Mouse (Mus musculus) neural tube, embryonic 14.5 days (tissue): ENCODE measurements around the gene Pgap3. TPM values are rescaled to one million over a fixed set of nuclear protein-coding genes. Genes with fewer than 3 reads are reported as not detected.

Experiments used
- ATAC-seq: fragments of 200-750 bp; cut with Nextera tagmentation; 2 replicates; pipeline ENCODE4 v1.8.0; 2017; ENCODE audit warnings: low read depth, mild to moderate bottlenecking, moderate TSS enrichment, moderate library complexity
- H3K27ac ChIP-seq: fragments of 300-500 bp; sonication (generic); 2 replicates; pipeline ENCODE4 v1.5.1; 2014; ENCODE audit warnings: low read depth, mild to moderate bottlenecking, control low read depth, low read length, moderate library complexity, mixed read lengths
- H3K27me3 ChIP-seq: fragments of 300-500 bp; sonication (generic); 2 replicates; pipeline ENCODE4 v1.6.1; 2014; ENCODE audit warnings: low read length; ENCODE audit not compliant: control insufficient read depth, insufficient read depth
- H3K36me3 ChIP-seq: fragments of 300-500 bp; sonication (generic); 2 replicates; pipeline ENCODE4 v1.6.1; 2014; ENCODE audit warnings: low read length, mixed read lengths; ENCODE audit not compliant: control insufficient read depth, insufficient read depth
- H3K4me1 ChIP-seq: fragments of 300-500 bp; sonication (generic); 2 replicates; pipeline ENCODE4 v1.6.1; 2014; ENCODE audit warnings: low read length; ENCODE audit not compliant: control insufficient read depth, insufficient read depth
- H3K4me2 ChIP-seq: fragments of 300-500 bp; sonication (generic); 2 replicates; pipeline ENCODE4 v1.6.1; 2014; ENCODE audit warnings: mild to moderate bottlenecking, low read depth, low read length, control low read depth
- H3K4me3 ChIP-seq: fragments of 300-500 bp; sonication (generic); 2 replicates; pipeline ENCODE4 v1.5.1; 2014; ENCODE audit warnings: low read depth, low read length, control low read depth, mixed read lengths
- H3K9ac ChIP-seq: fragments of 300-500 bp; sonication (generic); replicated peaks from 2 replicates; pipeline ENCODE4 v1.6.1; 2014; ENCODE audit warnings: low read depth, mild to moderate bottlenecking, control low read depth, low read length, mixed read lengths
- H3K9me3 ChIP-seq: fragments of 300-500 bp; sonication (generic); 2 replicates; pipeline ENCODE4 v1.6.1; 2016; ENCODE audit warnings: low read length; ENCODE audit not compliant: control insufficient read depth
- WGBS: fragments of 180-500 bp; shearing (Covaris S2); extraction: QIAGEN DNeasy Blood & Tissue Kit; methylation state at CpG from one replicate; pipeline ENCODE4 v1.1.7; 2014; 5-methylcytosine and 5-hydroxymethylcytosine counted together
- polyA plus RNA-seq: library from polyadenylated mRNA; unstranded; fragments of >200 nt; fragmentation: Nextera tagmentation; extraction: Ambion mirVana; gene quantifications from 2 replicates; pipeline ENCODE4 v1.2.1, GENCODE M21; 2014

Gene Pgap3
- polyA plus RNA-seq, 1 experiment from 2014 or later: 6.2 TPM

DNA sequence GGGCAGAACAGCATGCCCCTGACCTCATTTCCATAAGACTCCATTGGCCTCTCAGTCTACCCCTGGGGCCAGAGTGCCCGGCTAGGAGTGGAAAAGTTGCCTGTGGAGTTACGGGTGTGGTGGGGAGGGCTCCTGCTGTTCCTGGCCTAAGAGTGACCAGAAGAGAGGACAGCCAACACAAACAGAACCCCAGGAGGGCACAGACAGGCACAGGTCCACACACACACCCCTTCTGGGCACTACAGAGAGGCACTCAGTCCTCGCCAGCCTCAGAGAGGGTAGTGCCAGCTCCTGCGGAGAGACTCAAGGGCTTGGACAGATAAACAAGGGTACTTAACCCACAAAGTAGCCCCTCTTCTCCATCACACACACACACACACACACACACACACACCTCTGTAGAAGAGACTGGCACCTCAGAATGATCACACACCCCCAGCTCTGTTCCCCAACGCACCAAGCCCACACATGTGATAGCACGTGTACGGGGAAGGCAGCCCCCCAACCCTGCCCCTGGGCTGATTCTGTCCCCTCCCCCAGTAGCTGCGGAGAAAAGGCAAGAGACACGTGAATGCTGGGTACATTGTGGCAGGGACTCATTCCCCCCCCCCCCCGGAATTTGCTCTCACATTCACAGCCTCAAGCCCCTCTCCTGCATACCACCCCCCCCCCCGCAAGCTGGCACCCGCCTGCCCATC, 52.8 kb downstream of the Pgap3 start:
- Histone ChIP-seq H3K4me2 (peak overlapping the region; percentile 89; the same call in 1 of the 2 replicates), H3K27ac (no peak overlapping the region), H3K9me3 (no peaks in the 10 kb centered on the region), H3K27me3 (peaks cover 50% of the 10 kb centered on the region), H3K9ac (no peak overlapping the region), H3K4me1 (peaks cover 11% of the 10 kb centered on the region), H3K4me3 (no peak overlapping the region), H3K36me3 (no peaks in the 10 kb centered on the region)
- WGBS: 2% methylated on average over 9 of the region's 12 CpGs
- ATAC-seq: no peak

DNA sequence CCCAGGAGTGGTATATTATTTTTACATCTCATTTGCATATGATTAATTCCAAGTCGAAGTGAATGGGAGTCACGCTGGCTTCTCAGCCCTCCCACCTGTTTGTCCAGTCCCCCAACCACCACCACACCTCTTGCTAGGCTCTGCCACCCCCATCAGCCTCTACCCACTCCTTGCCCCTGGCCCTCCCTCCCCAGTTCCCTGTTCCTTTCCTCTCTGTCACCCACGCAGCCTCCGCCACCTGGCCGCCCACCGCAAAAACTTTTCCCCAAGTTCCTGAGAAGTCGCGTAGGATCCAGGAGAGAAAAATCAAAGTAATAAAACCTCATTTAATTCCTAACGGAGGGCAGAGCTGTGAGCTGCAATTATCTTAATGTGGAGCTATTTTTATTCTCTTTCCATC, 54.1 kb downstream of the Pgap3 start:
- no peak overlapping the region for H3K4me2 ChIP-seq
- peaks cover 16% of the 10 kb centered on the region for H3K4me1 ChIP-seq
- no peak overlapping the region for H3K27ac ChIP-seq
- 11% methylated on average over 9 of the region's 9 CpGs for WGBS
- H3K9ac ChIP-seq: no peak overlapping the region
- H3K9me3 ChIP-seq: no peaks in the 10 kb centered on the region
- peaks cover 39% of the 10 kb centered on the region for H3K27me3 ChIP-seq
- no peak for ATAC-seq
- no peak overlapping the region for H3K4me3 ChIP-seq
- H3K36me3 ChIP-seq: no peaks in the 10 kb centered on the region

DNA sequence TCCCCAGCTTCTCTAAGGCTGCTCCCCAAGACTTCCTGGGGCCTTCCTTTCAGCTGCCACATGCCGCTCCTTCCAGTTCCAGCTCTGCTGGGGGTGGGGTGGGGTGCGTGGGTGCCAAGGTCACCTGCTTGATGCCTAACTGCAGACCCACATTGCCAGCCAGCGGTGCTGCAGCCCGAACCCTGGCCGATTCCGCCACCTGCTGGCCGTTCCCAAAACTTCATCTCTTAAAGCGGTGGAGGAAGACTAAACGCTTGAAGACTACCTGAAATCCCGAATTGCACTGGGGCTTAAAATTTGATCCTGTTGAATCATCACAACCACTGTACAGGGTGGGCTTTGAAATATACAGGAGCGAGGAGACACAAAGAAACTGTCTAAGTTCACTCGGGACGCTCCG, 55.0 kb downstream of the Pgap3 start:
- 1% methylated on average over 14 of the region's 14 CpGs for WGBS
- no peak overlapping the region for H3K4me3 ChIP-seq
- peaks cover 16% of the 10 kb centered on the region for H3K4me1 ChIP-seq
- H3K27me3 ChIP-seq: peaks cover 32% of the 10 kb centered on the region
- no peak overlapping the region for H3K9ac ChIP-seq
- H3K4me2 ChIP-seq: no peak overlapping the region; the same call in 1 of the 2 replicates
- H3K36me3 ChIP-seq: no peaks in the 10 kb centered on the region
- no peak overlapping the region for H3K27ac ChIP-seq
- no peak for ATAC-seq
- H3K9me3 ChIP-seq: no peaks in the 10 kb centered on the region

DNA sequence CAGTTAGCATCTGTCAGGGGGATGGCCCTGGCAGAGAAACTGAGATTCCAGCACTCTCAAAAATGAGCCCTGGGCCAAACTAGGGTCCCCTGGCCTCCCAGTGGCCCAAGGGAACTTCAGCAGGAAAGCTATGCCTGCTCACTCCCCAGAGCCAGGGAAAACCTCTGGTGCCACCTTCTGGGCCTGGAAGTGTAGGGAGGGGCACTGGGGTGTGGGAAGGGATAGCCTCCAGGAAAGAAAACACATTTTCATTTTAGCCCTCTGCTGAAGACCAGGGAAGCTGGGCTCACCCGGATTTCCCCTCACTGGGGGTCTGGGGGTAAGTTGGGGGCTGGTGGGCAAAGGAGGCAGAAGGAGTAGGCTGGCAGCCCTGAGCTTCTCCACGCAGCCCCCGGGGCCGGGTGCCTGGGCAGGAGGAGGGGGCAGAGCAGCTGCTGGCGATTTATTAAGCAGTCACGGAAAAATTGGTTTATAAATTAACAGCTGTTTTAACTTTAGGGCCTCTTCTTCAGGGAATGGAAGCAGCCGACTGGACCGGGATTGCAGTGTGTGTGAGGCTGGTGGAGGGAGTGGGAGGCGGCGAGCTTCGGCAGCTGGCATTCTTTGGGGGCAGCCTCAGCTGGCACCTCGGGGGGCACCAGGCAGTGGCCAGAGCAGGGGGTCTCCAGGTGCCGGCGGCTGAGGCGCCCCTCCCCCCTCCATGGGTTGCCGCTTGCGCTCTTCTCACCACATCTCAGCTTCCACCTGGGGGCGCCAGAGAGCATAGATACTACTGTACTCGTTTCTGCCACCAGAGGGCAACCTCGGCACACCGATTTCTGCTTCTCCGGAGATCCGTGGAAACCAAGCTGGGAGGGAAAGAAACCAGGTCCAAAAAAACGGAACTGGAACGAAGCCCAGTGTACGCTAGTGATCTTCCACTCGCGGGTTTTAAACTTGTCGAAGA, 58.0 kb downstream of the Pgap3 start:
- Histone ChIP-seq H3K27me3 (peaks cover 29% of the 10 kb centered on the region), H3K4me1 (peaks cover 21% of the 10 kb centered on the region), H3K4me2 (peak overlapping the region; percentile 39), H3K4me3 (peak overlapping the region; percentile 10; the same call in 1 of the 2 replicates), H3K9ac (no peak overlapping the region), H3K27ac (peak overlapping the region; percentile 39; the same call in 1 of the 2 replicates), H3K36me3 (no peaks in the 10 kb centered on the region), H3K9me3 (no peaks in the 10 kb centered on the region)
- WGBS: 2% methylated on average over 29 of the region's 29 CpGs
- 0 out of 2 replicates have a peak, but pooled peaks have one; percentile 44 for ATAC-seq

DNA sequence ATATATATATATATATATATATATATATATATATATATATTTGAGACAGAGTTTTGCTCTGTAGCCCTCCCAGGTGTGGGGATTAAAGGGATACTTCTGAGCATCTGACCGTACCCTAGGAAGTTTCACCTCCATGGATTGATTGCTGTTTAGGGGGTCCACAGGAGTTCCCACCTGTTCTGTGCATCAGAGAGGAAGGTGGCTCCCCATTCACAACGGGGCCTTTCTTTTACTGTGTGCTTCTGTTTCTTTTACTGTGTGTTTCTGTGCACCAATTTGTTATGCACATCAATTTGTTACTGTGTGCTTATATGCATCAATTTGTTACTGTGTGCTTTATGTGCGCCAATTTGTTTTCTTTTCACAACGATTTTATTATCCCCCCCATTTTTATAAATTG, 59.1 kb downstream of the Pgap3 start:
- H3K4me3 ChIP-seq: no peak overlapping the region
- ATAC-seq: no peak
- no peak overlapping the region for H3K27ac ChIP-seq
- 52% methylated on average over 4 of the region's 4 CpGs for WGBS
- H3K9me3 ChIP-seq: no peaks in the 10 kb centered on the region
- no peak overlapping the region for H3K4me2 ChIP-seq
- H3K4me1 ChIP-seq: peaks cover 21% of the 10 kb centered on the region
- no peaks in the 10 kb centered on the region for H3K36me3 ChIP-seq
- no peak overlapping the region for H3K9ac ChIP-seq
- H3K27me3 ChIP-seq: peaks cover 30% of the 10 kb centered on the region

DNA sequence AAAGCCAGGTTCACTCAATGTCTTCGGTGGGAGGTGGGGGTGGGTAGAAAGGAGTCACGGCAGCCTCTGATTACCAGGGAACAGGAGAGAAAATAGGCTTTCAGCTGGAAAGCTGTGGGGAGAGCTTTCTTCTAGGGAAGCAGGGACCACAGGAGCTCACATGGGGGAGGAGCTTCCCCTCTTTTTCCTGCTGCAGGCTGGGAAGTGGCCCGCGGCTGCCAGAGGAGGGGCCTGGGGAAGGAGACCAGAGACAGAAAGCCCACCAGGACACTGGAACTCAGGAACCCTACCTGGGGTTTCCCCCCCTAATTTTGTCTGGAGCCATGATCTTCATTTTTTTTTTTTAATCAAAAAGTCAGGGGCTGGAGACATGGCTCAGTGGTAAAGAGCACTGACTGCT, 59.7 kb downstream of the Pgap3 start:
- Histone ChIP-seq H3K4me1 (peaks cover 21% of the 10 kb centered on the region), H3K9ac (no peak overlapping the region), H3K27me3 (peaks cover 29% of the 10 kb centered on the region), H3K36me3 (no peaks in the 10 kb centered on the region), H3K27ac (no peak overlapping the region), H3K9me3 (no peaks in the 10 kb centered on the region), H3K4me3 (no peak overlapping the region), H3K4me2 (no peak overlapping the region)
- ATAC-seq: no peak
- 3% methylated on average over 3 of the region's 4 CpGs for whole genome bisulfite sequencing

DNA sequence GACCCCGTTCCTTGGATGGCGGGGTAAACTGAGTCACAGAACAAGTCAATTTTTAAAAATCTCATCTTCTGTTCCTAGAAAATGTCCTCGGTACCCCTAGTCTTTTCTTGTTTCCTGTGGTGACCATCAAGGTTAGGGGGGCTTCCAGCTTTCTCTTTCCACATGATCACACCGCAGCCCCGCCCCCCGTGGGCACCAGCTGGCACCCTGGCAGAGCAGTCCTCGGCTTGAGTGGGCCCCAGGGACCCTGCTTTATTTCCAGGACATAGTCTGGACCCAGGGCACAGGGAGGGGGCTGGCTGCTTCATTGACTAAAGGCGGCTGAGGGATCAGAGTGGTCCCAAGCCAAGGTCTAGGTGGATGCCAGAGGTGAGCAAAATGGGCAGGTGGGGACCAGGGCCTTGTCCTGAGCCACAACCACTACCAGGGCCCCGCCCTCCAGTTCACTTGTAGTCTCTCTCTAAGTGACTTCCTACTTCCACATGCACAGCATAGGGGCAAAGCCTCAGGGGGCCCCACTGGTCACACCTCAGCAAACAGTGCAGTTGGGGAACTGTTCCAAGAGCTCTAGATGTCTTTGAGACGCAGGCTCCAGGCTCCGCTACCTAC, 60.5 kb downstream of the Pgap3 start:
- no peaks in the 10 kb centered on the region for H3K36me3 ChIP-seq
- peak overlapping the region; percentile 95 for H3K27ac ChIP-seq
- peaks cover 24% of the 10 kb centered on the region for H3K4me1 ChIP-seq
- H3K4me2 ChIP-seq: peak overlapping the region; percentile 91
- H3K4me3 ChIP-seq: peak overlapping the region; percentile 46; the same call in 1 of the 2 replicates
- ATAC-seq: 0 out of 2 replicates have a peak, but pooled peaks have one; percentile 16
- H3K27me3 ChIP-seq: peaks cover 38% of the 10 kb centered on the region
- 6% methylated on average over 11 of the region's 11 CpGs for WGBS
- peak overlapping the region; percentile 28; the same call in 1 of the 2 replicates for H3K9ac ChIP-seq
- H3K9me3 ChIP-seq: no peaks in the 10 kb centered on the region

DNA sequence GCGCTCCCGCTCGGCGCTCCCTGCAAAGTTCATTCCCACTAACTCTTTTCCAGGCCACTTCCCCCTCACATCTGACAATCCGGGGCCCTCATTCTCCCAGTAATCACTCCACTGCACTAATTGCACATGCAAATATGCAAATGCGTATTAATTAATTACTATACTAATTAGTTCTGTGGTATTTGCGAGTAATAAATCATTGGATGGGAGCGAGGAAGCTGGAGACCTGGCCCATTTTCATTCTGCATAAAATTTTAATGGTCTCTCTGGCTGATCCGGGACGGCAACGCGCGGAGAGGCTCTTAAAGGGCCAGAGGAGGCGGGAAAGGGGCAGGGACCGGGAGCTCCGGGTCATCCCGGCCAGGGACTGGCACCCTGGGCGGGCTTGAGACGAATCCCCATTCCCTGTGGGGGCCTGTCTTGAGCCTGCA, 61.2 kb downstream of the Pgap3 start:
- peaks cover 31% of the 10 kb centered on the region for H3K4me1 ChIP-seq
- WGBS: 0% methylated on average over 18 of the region's 19 CpGs
- H3K4me3 ChIP-seq: peak overlapping the region; percentile 46
- peak; percentile 42 for ATAC-seq
- no peaks in the 10 kb centered on the region for H3K9me3 ChIP-seq
- H3K36me3 ChIP-seq: no peaks in the 10 kb centered on the region
- peak overlapping the region; percentile 91 for H3K4me2 ChIP-seq
- peak overlapping the region; percentile 70 for H3K9ac ChIP-seq
- peak overlapping the region; percentile 95 for H3K27ac ChIP-seq
- peaks cover 45% of the 10 kb centered on the region for H3K27me3 ChIP-seq
